Mouse (Mus musculus) hindbrain, embryonic 16.5 days (tissue): ENCODE results near the gene Ucp2. TPM values are rescaled to one million over a fixed set of nuclear protein-coding genes. Genes with fewer than 3 reads are reported as not detected.

ENCODE experiments used
- ATAC-seq: fragments of 200-750 bp; cut with Nextera tagmentation; 2 replicates; pipeline ENCODE4 v1.8.0; 2017; ENCODE audit warnings: moderate TSS enrichment, moderate library complexity
- H3K27ac ChIP-seq: fragments of 300-500 bp; sonication (generic); 2 replicates; pipeline ENCODE4 v1.5.1; 2014; ENCODE audit warnings: low read depth, mild to moderate bottlenecking, control low read depth, low read length, moderate library complexity
- H3K27me3 ChIP-seq: fragments of 300-500 bp; sonication (generic); replicated peaks from 2 replicates; pipeline ENCODE4 v1.6.1; 2014; ENCODE audit warnings: low read length; ENCODE audit not compliant: control insufficient read depth, insufficient read depth
- H3K36me3 ChIP-seq: fragments of 300-500 bp; sonication (generic); 2 replicates; pipeline ENCODE4 v1.6.1; 2014; ENCODE audit warnings: mild to moderate bottlenecking, low read length, moderate library complexity, mixed read lengths; ENCODE audit not compliant: control insufficient read depth, insufficient read depth
- H3K4me1 ChIP-seq: fragments of 300-500 bp; sonication (generic); 2 replicates; pipeline ENCODE4 v1.6.1; 2014; ENCODE audit warnings: low read depth, low read length; ENCODE audit not compliant: control insufficient read depth, insufficient read depth
- H3K4me2 ChIP-seq: fragments of 300-500 bp; sonication (generic); 2 replicates; pipeline ENCODE4 v1.6.1; 2014; ENCODE audit warnings: mild to moderate bottlenecking, low read length, control low read depth, moderate library complexity
- H3K4me3 ChIP-seq: fragments of 300-500 bp; sonication (generic); 2 replicates; pipeline ENCODE4 v1.5.1; 2014; ENCODE audit warnings: mild to moderate bottlenecking, low read length, control low read depth, moderate library complexity
- H3K9ac ChIP-seq: fragments of 300-500 bp; sonication (generic); 2 replicates; pipeline ENCODE4 v1.6.1; 2014; ENCODE audit warnings: low read depth, mild to moderate bottlenecking, control low read depth, low read length, moderate library complexity
- H3K9me3 ChIP-seq: fragments of 300-500 bp; sonication (generic); 2 replicates; pipeline ENCODE4 v1.6.1; 2014; ENCODE audit warnings: mild to moderate bottlenecking, low read length, moderate library complexity; ENCODE audit not compliant: control insufficient read depth
- WGBS: fragments of 180-500 bp; shearing (Covaris S2); extraction: QIAGEN DNeasy Blood & Tissue Kit; methylation state at CpG from one replicate; pipeline ENCODE4 v1.1.7; 2014; 5-methylcytosine and 5-hydroxymethylcytosine counted together
- polyA plus RNA-seq: library from polyadenylated mRNA; unstranded; fragments of >200 nt; fragmentation: Nextera tagmentation; extraction: Ambion mirVana; gene quantifications from 2 replicates; pipeline ENCODE4 v1.2.1, GENCODE M21; 2015

The Ucp2 gene
- polyA plus RNA-seq, result 85.7 and 88.9 TPM in 2 replicates

GRCm38 (mm10) chr7:100493117-100493483 lies at the start of gene Ucp2:
TSS of gene Ucp2 (plus strand) at chr7:100493337.
- H3K4me2 ChIP-seq, result peak within 1 kb of the TSS; percentile 80
- no peaks in the 10 kb centered on the region for H3K27me3 ChIP-seq
- no peaks in the 10 kb centered on the region for H3K9me3 ChIP-seq
- H3K27ac ChIP-seq, result no peak within 1 kb of the TSS
- no peak for ATAC-seq
- peak within 1 kb of the TSS; percentile 46 for H3K4me3 ChIP-seq
- WGBS, result 0% methylated on average over 15 of the region's 27 CpGs
- peak within 1 kb of the TSS; percentile 62 for H3K9ac ChIP-seq
- H3K4me1 ChIP-seq, result peaks cover 26% of the 10 kb centered on the region
- H3K36me3 ChIP-seq, result no peaks in the 10 kb centered on the region

DNA sequence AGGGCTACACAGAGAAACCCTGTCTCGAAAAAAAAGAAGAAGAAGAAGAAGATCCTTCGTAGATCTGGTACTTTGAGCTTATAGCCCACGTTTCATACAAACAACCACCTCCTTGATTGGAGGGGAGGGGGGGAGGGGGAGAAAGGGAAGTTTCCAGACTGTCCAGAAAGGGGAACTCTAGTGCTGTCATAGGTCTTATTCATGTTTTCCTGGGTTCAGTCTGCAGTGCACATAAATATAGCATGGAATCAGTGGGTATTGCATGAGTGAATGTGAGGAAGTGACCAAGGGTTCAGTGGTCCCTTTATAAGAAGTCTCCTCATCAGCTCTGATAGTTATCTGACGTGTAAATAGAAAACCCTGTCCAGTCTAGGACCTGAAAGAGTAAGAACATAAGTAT lies 49.4 kb upstream of the Ucp2 start:
- H3K9me3 ChIP-seq, result no peaks in the 10 kb centered on the region
- no peak overlapping the region for H3K27ac ChIP-seq
- H3K4me3 ChIP-seq, result no peak overlapping the region
- H3K36me3 ChIP-seq, result peaks cover 34% of the 10 kb centered on the region
- H3K27me3 ChIP-seq, result no peaks in the 10 kb centered on the region
- no peak overlapping the region for H3K9ac ChIP-seq
- WGBS, result 95% methylated on average over 4 of the region's 4 CpGs
- H3K4me1 ChIP-seq, result no peaks in the 10 kb centered on the region
- ATAC-seq, result no peak
- no peak overlapping the region for H3K4me2 ChIP-seq

DNA sequence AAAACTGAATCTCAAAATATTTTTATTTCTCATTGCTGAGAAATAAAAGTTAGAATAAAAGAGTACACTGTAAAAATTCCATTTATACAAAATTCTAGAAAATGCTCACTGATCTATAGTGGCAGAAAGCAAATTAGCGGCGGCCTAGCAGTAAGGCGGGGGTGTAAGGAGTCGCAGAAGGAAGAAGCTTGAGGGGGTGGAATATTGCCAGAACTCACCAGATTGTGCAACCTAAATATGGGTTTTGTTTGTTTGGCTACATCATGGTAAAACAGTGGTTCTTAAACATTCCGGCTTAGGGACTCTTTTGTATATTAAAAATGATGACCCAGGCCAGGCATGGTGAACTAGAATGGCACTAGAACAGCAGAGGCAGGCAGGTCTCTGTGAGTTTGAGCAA lies 46.9 kb upstream of the Ucp2 start:
- no peak for ATAC-seq
- H3K4me2 ChIP-seq, result no peak overlapping the region
- H3K27ac ChIP-seq, result no peak overlapping the region
- no peaks in the 10 kb centered on the region for H3K4me1 ChIP-seq
- H3K9ac ChIP-seq, result no peak overlapping the region
- no peak overlapping the region for H3K4me3 ChIP-seq
- H3K36me3 ChIP-seq, result peaks cover 41% of the 10 kb centered on the region
- WGBS, result 97% methylated on average over 5 of the region's 5 CpGs
- no peaks in the 10 kb centered on the region for H3K9me3 ChIP-seq
- no peaks in the 10 kb centered on the region for H3K27me3 ChIP-seq

- no peak for ATAC-seq
- WGBS, result 95% methylated on average over 12 of the region's 12 CpGs
These were observed 44.6 kb upstream of the Ucp2 start for GRCm38 (mm10) chr7:100448530-100448929.

DNA sequence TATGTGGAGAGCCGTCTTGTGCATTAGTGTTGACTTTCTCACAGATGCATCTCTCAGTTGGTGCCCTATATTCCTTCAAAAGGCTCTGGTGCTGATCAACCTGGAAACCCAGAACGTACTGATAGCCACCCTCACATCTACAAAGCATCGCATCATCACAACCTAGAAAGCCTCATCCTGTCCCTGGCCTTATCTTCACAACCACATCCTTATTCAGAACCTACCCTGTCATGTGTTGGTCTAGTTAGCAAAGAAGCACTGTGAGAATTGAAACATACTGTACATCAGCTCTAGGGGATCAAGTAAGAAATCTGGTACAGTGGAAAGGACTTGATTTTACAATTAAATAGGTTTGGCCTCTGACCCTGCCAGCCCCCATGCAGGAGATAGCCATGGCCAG lies 44.2 kb upstream of the Ucp2 start:
- Histone ChIP-seq H3K4me2 (no peak overlapping the region), H3K36me3 (peaks cover 33% of the 10 kb centered on the region), H3K9me3 (no peaks in the 10 kb centered on the region), H3K9ac (no peak overlapping the region), H3K27me3 (no peaks in the 10 kb centered on the region), H3K4me1 (no peaks in the 10 kb centered on the region), H3K27ac (no peak overlapping the region), H3K4me3 (no peak overlapping the region)
- no peak for ATAC-seq
- 93% methylated on average over 3 of the region's 3 CpGs for WGBS

More at GRCm38 (mm10) chr7:100448530-100448929, 44.6 kb upstream of the Ucp2 start:
- H3K4me2 ChIP-seq, result no peak overlapping the region
- H3K36me3 ChIP-seq, result peaks cover 30% of the 10 kb centered on the region
- no peaks in the 10 kb centered on the region for H3K27me3 ChIP-seq
- no peaks in the 10 kb centered on the region for H3K9me3 ChIP-seq
- H3K4me3 ChIP-seq, result no peak overlapping the region
- H3K4me1 ChIP-seq, result no peaks in the 10 kb centered on the region
- H3K9ac ChIP-seq, result no peak overlapping the region
- no peak overlapping the region for H3K27ac ChIP-seq

DNA sequence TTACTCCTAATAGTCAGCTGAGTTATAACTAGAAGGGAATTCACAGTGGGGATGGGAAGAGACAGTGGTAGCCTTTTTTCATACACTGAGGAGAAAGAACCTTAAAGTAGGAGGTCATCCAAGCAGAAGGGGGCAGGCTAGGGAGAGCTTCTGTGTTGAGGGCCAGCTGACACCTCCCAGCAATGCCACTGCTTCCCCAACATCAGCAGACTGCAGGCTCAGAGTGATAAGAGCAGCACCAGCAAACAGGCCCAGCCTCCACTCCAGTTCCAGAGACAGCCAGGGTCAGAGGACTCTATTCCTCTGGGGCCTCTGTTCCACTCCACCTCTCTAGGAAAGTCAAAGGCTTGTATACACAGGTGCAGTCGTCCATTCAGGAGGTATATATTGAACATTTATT lies 35.0 kb upstream of the Ucp2 start:
- Histone ChIP-seq H3K4me2 (no peak overlapping the region), H3K4me1 (no peaks in the 10 kb centered on the region), H3K9me3 (no peaks in the 10 kb centered on the region), H3K4me3 (no peak overlapping the region), H3K9ac (no peak overlapping the region), H3K27ac (no peak overlapping the region), H3K36me3 (peaks cover 31% of the 10 kb centered on the region), H3K27me3 (no peaks in the 10 kb centered on the region)
- ATAC-seq, result no peak
- WGBS, result 76% methylated on average over 1 of the region's 1 CpGs

DNA sequence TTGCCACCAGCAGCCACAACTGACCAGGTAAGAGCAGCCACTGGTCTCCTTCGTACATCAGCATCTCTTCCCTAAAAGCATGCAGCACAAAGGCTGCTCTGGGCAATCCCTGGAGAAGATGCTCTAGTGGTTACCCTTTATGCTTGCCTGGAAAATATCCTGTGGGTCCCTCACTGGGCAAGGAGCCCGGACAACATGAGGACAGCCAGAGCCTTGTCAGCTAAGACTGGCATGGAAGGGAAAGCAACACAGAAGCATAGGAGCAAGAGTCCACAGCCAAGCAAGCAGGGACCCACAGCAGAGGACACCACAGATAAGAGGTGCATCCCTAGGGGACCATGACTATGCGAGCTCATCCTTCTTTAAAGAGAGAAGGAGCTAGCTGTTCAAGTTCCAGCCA lies 33.3 kb upstream of the Ucp2 start:
- no peak overlapping the region for H3K4me2 ChIP-seq
- WGBS, result 96% methylated on average over 3 of the region's 3 CpGs
- ATAC-seq, result no peak

DNA sequence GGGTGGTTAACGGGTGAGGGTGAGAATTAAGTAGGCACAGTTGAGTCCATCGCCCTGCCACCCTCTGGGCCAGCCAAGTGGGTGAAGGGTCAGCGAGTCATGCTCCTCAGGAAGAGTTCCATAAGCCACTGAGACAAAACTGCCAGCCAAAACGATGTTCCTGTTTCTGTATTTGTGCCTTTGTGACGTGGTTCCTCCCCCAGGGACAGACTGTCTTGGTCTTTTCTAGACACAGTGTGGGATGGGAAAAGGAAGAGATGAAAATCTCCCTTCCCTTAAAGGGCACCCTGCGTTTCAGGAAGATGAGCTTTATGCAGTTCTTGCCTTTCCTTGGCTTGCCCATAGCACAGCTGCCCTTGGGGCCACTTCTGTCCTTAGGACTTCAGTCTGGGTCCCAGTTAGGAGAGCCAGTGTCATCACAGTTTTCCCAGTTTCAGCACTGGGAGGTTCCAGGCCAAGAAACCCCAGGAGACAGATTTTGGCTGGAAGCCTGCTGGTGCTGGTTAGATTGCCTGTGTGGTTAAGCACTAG lies 31.5 kb upstream of the Ucp2 start:
- no peak overlapping the region for H3K4me2 ChIP-seq
- no peak overlapping the region for H3K27ac ChIP-seq
- H3K27me3 ChIP-seq, result no peaks in the 10 kb centered on the region
- WGBS, result 79% methylated on average over 6 of the region's 6 CpGs
- no peaks in the 10 kb centered on the region for H3K9me3 ChIP-seq
- no peak overlapping the region for H3K4me3 ChIP-seq
- H3K4me1 ChIP-seq, result no peaks in the 10 kb centered on the region
- H3K36me3 ChIP-seq, result peaks cover 13% of the 10 kb centered on the region
- H3K9ac ChIP-seq, result no peak overlapping the region
- ATAC-seq, result peak; percentile 40; the same call in 1 of the 2 replicates

More for the DNA sequence above, 33.3 kb upstream of the Ucp2 start:
- no peaks in the 10 kb centered on the region for H3K4me1 ChIP-seq
- no peak overlapping the region for H3K4me3 ChIP-seq
- no peak overlapping the region for H3K9ac ChIP-seq
- peaks cover 25% of the 10 kb centered on the region for H3K36me3 ChIP-seq
- H3K27me3 ChIP-seq, result no peaks in the 10 kb centered on the region
- no peaks in the 10 kb centered on the region for H3K9me3 ChIP-seq
- no peak overlapping the region for H3K27ac ChIP-seq

DNA sequence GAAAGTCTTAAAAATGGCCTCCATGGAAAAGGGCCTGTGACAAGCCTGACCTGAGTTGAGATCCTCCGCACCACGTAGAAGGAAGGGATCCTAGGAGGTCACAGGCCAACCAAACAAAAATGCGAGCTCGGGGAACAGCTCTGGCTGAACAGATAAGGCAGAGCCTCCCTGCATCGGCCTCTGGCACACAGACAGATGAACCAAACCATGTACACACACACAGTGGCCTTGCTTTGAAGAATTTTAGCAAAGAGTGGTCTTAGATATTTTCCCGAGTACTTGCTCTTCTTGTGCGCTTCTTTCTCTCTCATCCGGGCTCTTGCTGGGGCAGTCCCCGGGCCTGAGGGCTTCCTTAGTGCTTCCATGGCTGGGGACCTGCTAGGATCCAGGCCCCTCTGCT lies 29.9 kb upstream of the Ucp2 start:
- H3K9me3 ChIP-seq, result no peaks in the 10 kb centered on the region
- H3K27me3 ChIP-seq, result no peaks in the 10 kb centered on the region
- H3K27ac ChIP-seq, result no peak overlapping the region
- H3K9ac ChIP-seq, result no peak overlapping the region
- H3K4me1 ChIP-seq, result no peaks in the 10 kb centered on the region
- ATAC-seq, result no peak
- WGBS, result 86% methylated on average over 9 of the region's 9 CpGs
- no peak overlapping the region for H3K4me3 ChIP-seq
- no peak overlapping the region for H3K4me2 ChIP-seq
- H3K36me3 ChIP-seq, result peaks cover 13% of the 10 kb centered on the region; the same call in 1 of the 2 replicates

GRCm38 (mm10) chr7:100463757-100464156 lies 29.4 kb upstream of the Ucp2 start:
- H3K4me1 ChIP-seq, result no peaks in the 10 kb centered on the region
- no peak for ATAC-seq
- H3K4me2 ChIP-seq, result no peak overlapping the region
- H3K36me3 ChIP-seq, result peaks cover 13% of the 10 kb centered on the region; the same call in 1 of the 2 replicates
- H3K4me3 ChIP-seq, result no peak overlapping the region
- H3K9ac ChIP-seq, result no peak overlapping the region
- 92% methylated on average over 10 of the region's 10 CpGs for WGBS
- H3K9me3 ChIP-seq, result no peaks in the 10 kb centered on the region
- H3K27ac ChIP-seq, result no peak overlapping the region
- H3K27me3 ChIP-seq, result no peaks in the 10 kb centered on the region
